Mouse (Mus musculus): ENCODE data around the gene Gm10722.
"Not testable (repeated sequence)": the region's sequence is repeated elsewhere in the genome, so short reads cannot be mapped to it uniquely, and the experiment has no call there.

Gm10722 gene

DNA sequence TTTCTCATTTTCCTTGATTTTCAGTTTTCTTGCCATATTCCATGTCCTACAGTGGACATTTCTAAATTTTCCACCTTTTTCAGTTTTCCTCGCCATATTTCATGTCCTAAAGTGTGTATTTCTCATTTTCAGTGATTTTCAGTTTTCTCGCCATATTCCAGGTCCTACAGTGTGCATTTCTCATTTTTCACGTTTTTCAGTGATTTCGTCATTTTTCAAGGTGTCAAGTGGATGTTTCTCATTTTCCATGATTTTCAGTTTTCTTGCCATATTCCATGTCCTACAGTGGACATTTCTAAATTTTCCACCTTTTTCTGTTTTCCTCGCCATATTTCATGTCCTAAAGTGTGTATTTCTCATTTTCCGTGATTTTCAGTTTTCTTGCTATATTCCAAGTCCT, 24.9 kb downstream of the Gm10722 start:
- peak; percentile 93 for DNase-seq

DNA sequence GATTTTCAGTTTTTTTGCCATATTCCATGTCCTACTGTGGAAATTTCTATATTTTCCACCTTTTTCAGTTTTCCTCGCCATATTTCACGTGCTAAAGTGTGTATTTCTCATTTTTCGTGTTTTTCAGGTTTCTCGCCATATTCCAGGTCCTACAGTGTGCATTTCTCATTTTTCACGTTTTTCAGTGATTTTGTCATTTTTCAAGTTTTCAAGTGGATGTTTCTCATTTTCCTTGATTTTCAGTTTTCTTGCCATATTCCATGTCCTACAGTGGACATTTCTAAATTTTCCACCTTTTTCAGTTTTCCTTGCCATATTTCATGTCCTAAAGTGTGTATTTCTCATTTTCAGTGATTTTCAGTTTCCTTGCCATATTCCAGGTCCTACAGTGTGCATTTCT, 25.4 kb downstream of the Gm10722 start:
- DNase-seq, result not testable (repeated sequence)

DNA sequence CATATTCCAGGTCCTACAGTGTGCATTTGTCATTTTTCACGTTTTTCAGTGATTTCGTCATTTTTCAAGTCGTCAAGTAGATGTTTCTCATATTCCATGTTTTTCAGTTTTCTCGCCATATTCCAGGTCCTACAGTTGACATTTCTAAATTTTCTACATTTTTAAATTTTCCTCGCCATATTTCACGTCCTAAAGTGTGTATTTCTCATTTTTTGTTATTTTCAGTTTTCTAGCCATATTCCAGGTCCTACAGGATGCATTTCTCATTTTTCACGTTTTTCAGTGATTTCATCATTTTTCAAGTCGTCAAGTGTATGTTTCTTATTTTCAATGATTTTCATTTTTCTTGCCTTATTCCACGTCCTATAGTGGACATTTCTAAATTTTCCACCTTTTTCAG, 26.0 kb downstream of the Gm10722 start:
- DNase-seq, result not testable (repeated sequence)

DNA sequence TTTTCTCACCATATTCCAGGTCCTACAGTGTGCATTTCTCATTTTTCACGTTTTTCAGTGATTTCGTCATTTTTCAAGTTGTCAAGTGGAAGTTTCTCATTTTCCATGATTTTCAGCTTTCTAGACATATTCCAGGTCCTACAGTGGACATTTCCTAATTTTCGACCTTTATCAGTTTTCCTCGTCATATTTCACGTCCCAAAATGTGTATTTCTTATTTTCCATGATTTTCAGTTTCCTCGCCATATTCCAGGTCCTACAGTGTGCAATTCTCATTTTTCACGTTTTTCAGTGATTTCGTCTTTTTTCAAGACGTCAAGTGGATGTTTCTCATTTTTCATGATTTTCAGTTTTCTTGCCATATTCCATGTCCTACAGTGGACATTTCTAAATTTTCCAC, 26.5 kb downstream of the Gm10722 start:
- DNase-seq, result not testable (repeated sequence)

DNA sequence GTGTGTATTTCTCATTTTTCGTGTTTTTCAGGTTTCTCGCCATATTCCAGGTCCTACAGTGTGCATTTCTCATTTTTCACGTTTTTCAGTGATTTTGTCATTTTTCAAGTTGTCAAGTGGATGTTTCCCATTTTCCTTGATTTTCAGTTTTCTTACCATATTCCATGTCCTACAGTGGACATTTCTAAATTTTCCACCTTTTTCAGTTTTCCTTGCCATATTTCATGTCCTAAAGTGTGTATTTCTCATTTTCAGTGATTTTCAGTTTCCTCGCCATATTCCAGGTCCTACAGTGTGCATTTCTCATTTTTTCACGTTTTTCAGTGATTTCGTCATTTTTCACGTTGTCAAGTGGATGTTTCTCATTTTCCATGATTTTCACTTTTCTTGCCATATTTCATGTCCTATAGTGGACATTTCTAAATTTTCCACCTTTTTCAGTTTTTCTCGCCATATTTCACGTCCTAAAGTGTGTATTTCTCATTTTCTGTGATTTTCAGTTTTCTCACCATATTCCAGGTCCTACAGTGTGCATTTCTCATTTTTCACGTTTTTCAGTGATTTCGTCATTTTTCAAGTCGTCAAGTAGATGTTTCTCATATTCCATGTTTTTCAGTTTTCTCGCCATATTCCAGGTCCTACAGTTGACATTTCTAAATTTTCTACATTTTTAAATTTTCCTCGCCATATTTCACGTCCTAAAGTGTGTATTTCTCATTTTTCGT, 28.7 kb downstream of the Gm10722 start:
- peak; percentile 89 for DNase-seq

DNA sequence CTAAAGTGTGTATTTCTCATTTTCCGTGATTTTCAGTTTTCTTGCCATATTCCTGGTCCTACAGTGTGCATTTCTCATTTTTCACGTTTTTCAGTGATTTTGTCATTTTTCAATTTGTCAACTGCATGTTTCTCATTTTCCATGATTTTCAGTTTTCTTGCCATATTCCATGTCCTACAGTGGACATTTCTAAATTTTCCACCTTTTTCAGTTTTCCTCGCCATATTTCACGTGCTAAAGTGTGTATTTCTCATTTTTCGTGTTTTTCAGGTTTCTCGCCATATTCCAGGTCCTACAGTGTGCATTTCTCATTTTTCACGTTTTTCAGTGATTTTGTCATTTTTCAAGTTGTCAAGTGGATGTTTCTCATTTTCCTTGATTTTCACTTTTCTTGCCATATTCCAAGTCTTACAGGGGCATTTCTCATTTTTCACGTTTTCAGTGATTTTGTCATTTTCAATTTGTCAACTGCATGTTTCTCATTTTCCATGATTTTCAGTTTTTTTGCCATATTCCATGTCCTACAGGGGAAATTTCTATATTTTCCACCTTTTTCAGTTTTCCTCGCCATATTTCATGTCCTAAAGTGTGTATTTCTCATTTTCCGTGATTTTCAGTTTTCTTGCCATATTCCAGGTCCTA, 30.1 kb downstream of the Gm10722 start:
- not testable (repeated sequence) for DNase-seq

DNA sequence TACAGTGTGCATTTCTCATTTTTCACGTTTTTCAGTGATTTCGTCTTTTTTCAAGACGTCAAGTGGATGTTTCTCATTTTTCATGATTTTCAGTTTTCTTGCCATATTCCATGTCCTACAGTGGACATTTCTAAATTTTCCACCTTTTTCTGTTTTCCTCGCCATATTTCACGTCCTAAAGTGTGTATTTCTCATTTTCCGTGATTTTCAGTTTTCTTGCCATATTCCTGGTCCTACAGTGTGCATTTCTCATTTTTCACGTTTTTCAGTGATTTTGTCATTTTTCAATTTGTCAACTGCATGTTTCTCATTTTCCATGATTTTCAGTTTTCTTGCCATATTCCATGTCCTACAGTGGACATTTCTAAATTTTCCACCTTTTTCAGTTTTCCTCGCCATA, 33.6 kb downstream of the Gm10722 start, which contains the start of gene Gm17535:
Gm17535 (plus strand) TSS at position 301 of the 400 bp plus-strand sequence.
- DNase-seq, result not testable (repeated sequence)

DNA sequence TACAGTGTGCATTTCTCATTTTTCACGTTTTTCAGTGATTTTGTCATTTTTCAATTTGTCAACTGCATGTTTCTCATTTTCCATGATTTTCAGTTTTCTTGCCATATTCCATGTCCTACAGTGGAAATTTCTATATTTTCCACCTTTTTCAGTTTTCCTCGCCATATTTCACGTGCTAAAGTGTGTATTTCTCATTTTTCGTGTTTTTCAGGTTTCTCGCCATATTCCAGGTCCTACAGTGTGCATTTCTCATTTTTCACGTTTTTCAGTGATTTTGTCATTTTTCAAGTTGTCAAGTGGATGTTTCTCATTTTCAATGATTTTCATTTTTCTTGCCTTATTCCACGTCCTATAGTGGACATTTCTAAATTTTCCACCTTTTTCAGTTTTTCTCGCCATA, 35.9 kb downstream of the Gm10722 start, which contains the start of gene Gm10715:
Gm10715 (plus strand) TSS at position 301 of the 400 bp plus-strand sequence.
- DNase-seq, result not testable (repeated sequence)

DNA sequence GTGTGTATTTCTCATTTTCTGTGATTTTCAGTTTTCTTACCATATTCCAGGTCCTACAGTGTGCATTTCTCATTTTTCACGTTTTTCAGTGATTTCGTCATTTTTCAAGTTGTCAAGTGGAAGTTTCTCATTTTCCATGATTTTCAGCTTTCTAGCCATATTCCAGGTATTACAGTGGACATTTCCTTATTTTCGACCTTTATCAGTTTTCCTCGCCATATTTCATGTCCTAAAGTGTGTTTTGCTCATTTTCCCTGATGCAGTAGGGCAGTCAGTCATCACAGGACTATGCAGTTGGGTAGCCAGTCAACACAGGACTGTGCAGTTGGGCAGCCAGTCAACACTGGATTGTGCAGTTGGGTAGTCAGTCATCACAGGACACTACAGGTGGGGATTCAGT, 37.4 kb downstream of the Gm10722 start:
- not testable (repeated sequence) for DNase-seq

Measured in heart, adult 11 months (tissue).